Mouse (Mus musculus) lung, embryonic 15.5 days (tissue): ENCODE measurements around the gene Aig1. TPM values are rescaled to one million over a fixed set of nuclear protein-coding genes. Genes with fewer than 3 reads are reported as not detected.

Source experiments
- ATAC-seq: fragments of 200-750 bp; cut with Nextera tagmentation; 2 replicates; pipeline ENCODE4 v1.8.0; 2017; ENCODE audit warnings: moderate number of reproducible peaks, borderline replicate concordance; ENCODE audit not compliant: low FRiP score, low TSS enrichment; ENCODE audit errors: extremely low read depth
- H3K27ac ChIP-seq: fragments of 300-500 bp; sonication (generic); 2 replicates; pipeline ENCODE4 v1.5.1; 2015; ENCODE audit warnings: moderate library complexity, mild to moderate bottlenecking, inconsistent platforms
- H3K27me3 ChIP-seq: fragments of 300-500 bp; sonication (generic); 2 replicates; pipeline ENCODE4 v1.6.1; 2015; ENCODE audit warnings: inconsistent platforms
- H3K36me3 ChIP-seq: fragments of 300-500 bp; sonication (generic); 2 replicates; pipeline ENCODE4 v1.6.1; 2015; ENCODE audit warnings: inconsistent platforms
- H3K4me1 ChIP-seq: fragments of 300-500 bp; sonication (generic); 2 replicates; pipeline ENCODE4 v1.6.1; 2015; ENCODE audit warnings: inconsistent platforms
- H3K4me2 ChIP-seq: fragments of 300-500 bp; sonication (generic); 2 replicates; pipeline ENCODE4 v1.6.1; 2015; ENCODE audit warnings: inconsistent platforms, mild to moderate bottlenecking, moderate library complexity
- H3K4me3 ChIP-seq: fragments of 300-500 bp; sonication (generic); 2 replicates; pipeline ENCODE4 v1.5.1; 2015; ENCODE audit warnings: mild to moderate bottlenecking, inconsistent platforms
- H3K9ac ChIP-seq: fragments of 300-500 bp; sonication (generic); 2 replicates; pipeline ENCODE4 v1.6.1; 2015; ENCODE audit warnings: inconsistent platforms
- H3K9me3 ChIP-seq: fragments of 300-500 bp; sonication (generic); 2 replicates; pipeline ENCODE4 v1.6.1; 2016; ENCODE audit warnings: inconsistent platforms
- WGBS: fragments of 180-500 bp; shearing (Covaris S2); methylation state at CpG from one replicate; pipeline ENCODE4 v1.1.7; 2015; 5-methylcytosine and 5-hydroxymethylcytosine counted together
- polyA plus RNA-seq: library from polyadenylated mRNA; unstranded; fragments of >200 nt; fragmentation: Nextera tagmentation; extraction: Ambion mirVana; gene quantifications from 2 replicates; pipeline ENCODE4 v1.2.1, GENCODE M21; 2015

The Aig1 gene
- polyA plus RNA-seq, 1 experiment from 2014 or later, result 47.9 TPM

DNA sequence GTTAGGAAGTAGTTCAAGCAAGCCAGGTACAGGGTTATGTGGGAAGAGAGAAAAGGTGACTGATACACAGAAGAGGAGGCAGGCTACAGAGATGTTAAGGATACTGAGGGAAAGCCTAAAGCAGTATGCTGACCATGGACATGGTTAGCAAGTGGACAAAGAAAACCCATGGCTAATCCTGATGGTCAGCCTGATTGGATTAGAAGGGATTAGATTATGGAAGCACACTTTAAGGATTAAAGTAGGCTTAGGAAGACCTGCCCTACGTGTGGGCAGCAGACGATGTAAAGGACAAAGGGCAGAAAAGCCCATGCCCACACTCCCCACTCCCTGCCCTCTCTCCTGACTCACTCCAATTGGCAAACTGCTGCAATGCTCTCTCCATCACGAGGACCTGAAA lies 25.0 kb downstream of the Aig1 start:
- Histone ChIP-seq H3K27ac (no peak overlapping the region), H3K4me1 (0 out of 2 replicates have a peak, but pooled peaks cover 9% of the 10 kb centered on the region), H3K4me3 (no peak overlapping the region), H3K27me3 (no peaks in the 10 kb centered on the region), H3K9me3 (no peaks in the 10 kb centered on the region), H3K9ac (no peak overlapping the region), H3K36me3 (no peaks in the 10 kb centered on the region), H3K4me2 (no peak overlapping the region)
- no peak for ATAC-seq
- 75% methylated on average over 3 of the region's 3 CpGs for WGBS

DNA sequence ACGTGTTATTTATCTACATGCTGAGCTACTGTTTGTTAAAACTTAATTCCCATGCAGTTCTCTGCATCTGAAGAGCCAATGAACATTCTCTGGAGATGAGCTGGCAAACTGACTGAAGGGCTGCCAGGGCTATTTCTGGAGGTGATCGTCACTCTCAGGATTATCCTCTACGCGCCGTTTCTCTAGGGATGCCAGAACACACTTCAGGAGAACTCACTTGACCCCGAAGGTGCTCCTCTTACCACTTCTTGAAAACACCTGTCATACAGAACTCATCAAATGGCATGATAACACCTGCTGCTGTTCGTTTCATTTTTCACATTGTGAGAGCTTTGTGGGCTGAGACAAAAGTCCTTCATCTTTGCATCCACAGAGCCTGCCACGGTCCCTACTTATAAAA lies 25.9 kb downstream of the Aig1 start:
- WGBS, result 56% methylated on average over 8 of the region's 8 CpGs
- Histone ChIP-seq H3K36me3 (no peaks in the 10 kb centered on the region), H3K4me1 (0 out of 2 replicates have a peak, but pooled peaks cover 6% of the 10 kb centered on the region), H3K9me3 (no peaks in the 10 kb centered on the region), H3K4me3 (no peak overlapping the region), H3K9ac (no peak overlapping the region), H3K27me3 (no peaks in the 10 kb centered on the region), H3K27ac (no peak overlapping the region), H3K4me2 (no peak overlapping the region)
- no peak for ATAC-seq

DNA sequence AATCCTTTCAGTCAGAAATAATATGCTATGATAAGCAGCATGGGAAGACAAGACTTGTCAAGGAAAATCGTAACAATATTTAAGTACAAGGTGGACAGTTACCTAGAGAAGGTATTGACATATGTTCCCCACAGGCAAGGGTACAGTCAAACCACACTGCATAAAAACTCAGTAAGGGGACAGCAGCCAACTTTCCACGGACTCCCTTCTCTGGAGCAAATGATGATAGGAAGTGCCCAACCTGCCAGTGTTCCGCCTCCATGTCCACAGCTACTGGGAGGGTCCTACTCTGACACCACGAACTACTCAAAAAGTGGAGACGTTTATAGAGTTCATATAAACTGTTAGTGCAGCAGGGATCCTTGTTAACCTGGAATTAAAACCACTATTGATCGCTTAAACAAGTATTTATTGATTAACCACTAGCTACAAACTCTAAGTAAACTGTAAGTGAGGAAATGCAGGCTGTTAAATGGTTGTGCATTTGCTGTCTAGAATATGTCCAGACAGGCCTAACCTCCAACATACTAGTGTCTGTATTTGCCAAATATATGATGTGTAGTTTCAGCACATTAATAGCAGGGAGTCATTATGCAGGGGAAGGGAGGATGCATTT lies 30.2 kb downstream of the Aig1 start:
- Histone ChIP-seq H3K27ac (no peak overlapping the region), H3K9ac (no peak overlapping the region), H3K4me1 (no peaks in the 10 kb centered on the region), H3K9me3 (no peaks in the 10 kb centered on the region), H3K4me2 (no peak overlapping the region), H3K36me3 (no peaks in the 10 kb centered on the region), H3K4me3 (no peak overlapping the region), H3K27me3 (no peaks in the 10 kb centered on the region)
- ATAC-seq, result no peak
- 74% methylated on average over 6 of the region's 6 CpGs for WGBS

DNA sequence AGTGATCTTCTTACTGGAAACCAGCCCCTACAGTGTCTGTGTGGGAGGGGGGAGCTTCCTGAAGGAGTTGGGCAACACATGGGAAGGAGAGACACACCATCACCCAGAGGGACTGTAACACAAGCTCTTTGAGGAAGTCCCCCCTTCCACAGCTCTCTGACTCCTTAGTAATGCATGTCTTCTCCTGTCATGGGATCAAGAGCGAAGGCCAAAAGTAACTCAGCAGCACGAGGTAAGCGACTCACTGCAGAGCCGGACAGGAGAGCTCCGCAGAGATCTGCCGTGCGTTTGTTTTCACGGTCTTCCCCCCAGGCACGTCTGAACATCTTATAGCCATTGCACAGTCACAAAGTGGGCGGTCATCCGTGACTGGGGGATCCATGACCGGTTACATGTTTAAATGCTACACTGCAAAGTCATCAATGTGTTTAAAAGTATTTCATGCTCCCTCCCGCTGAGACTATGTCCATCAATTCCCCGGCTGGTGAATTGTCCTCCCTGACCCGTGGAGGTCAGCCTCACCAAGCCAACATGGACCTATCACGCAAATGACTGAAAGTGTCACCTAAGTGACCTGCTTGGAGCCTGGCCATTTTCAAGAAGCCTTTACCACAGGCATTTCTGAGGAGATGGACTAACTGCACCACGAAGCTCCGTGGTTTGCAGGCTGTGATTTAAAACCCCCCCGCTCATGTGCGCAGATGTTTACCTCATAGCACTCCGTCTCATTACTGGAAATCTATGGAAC lies 30.9 kb downstream of the Aig1 start:
- Histone ChIP-seq H3K36me3 (no peaks in the 10 kb centered on the region), H3K27ac (no peak overlapping the region), H3K4me2 (no peak overlapping the region), H3K4me1 (no peaks in the 10 kb centered on the region), H3K27me3 (no peaks in the 10 kb centered on the region), H3K9me3 (no peaks in the 10 kb centered on the region), H3K9ac (no peak overlapping the region), H3K4me3 (no peak overlapping the region)
- no peak for ATAC-seq
- WGBS, result 86% methylated on average over 21 of the region's 21 CpGs

DNA sequence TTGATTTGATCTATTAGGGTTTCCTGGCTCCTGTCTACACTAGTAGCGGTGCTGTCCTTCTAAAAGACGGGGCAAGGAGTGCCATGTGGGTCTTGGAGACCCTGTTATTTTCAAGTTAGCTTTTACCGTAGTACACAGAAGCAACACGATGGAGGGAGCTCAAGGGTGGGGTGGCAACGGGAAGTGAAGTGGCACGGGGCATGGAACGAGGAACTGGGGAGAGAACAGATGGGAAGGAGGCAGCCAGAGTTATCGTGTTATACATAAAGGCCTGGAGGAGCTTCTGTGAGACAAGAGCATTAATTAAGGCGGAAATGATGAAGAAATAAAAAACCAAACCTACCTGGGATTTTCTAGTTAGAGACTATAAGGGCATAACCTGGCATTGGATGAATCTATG lies 31.8 kb downstream of the Aig1 start:
- Histone ChIP-seq H3K27ac (no peak overlapping the region), H3K36me3 (no peaks in the 10 kb centered on the region), H3K4me3 (no peak overlapping the region), H3K4me1 (no peaks in the 10 kb centered on the region), H3K9ac (no peak overlapping the region), H3K4me2 (no peak overlapping the region), H3K27me3 (no peaks in the 10 kb centered on the region), H3K9me3 (no peaks in the 10 kb centered on the region)
- WGBS, result 83% methylated on average over 9 of the region's 9 CpGs
- ATAC-seq, result no peak

DNA sequence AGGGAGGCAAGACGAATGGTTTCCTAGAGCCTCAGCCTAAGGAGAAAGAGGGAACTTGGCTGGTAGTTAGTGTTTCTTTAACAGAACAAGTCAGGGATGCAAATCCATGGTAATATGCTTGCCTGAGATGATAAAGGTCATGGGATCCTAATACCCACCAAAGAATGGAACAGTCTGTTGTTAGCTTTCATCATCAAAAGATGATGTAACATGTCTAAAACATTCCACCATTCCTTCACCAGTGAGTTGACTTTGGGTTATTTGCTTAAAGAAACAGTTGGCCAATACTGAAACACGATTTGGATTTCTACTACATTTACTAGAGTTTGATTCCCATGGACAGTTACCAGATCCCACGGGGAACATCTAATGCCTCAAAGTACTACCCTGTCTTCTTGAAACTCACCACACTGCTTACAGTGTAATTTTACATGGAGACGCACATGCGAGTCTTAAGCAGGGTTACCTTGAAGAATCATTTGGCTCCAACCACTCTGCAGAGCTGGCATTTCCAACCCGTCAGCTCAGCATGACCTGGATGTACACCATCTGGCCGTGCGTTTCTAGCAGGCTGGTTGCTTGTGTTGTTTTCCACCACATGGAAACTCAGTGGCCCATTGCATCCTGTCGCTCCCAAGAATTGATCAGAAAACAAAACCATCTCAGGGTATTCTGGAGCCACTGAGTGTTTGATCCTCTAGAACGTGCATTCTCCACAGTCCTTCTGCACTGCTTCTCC lies 32.9 kb downstream of the Aig1 start:
- no peak overlapping the region for H3K4me2 ChIP-seq
- H3K4me3 ChIP-seq, result no peak overlapping the region
- H3K4me1 ChIP-seq, result no peaks in the 10 kb centered on the region
- WGBS, result 85% methylated on average over 10 of the region's 10 CpGs
- no peak overlapping the region for H3K27ac ChIP-seq
- H3K36me3 ChIP-seq, result no peaks in the 10 kb centered on the region
- no peaks in the 10 kb centered on the region for H3K27me3 ChIP-seq
- H3K9ac ChIP-seq, result no peak overlapping the region
- H3K9me3 ChIP-seq, result no peaks in the 10 kb centered on the region
- ATAC-seq, result no peak

DNA sequence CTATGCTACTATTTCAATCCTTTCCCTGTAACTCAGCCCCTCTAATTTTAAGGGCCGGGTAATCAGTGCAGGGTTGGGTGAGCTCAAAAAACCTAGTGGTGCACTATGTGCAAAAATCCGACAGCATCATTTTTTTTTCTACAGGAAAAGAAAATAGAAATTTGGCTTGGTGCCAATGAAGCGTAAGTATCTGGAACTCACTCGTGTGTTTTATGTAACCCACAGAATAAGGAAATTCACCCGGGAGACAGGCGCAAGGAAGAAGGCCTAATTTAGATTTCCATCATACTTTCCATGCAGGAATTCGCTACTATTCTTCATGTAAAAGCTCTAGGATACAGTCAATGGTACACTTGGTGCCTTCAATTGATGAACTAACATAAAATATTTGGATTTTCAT lies 34.7 kb downstream of the Aig1 start:
- ATAC-seq, result no peak
- 48% methylated on average over 7 of the region's 7 CpGs for WGBS
- no peaks in the 10 kb centered on the region for H3K4me1 ChIP-seq

DNA sequence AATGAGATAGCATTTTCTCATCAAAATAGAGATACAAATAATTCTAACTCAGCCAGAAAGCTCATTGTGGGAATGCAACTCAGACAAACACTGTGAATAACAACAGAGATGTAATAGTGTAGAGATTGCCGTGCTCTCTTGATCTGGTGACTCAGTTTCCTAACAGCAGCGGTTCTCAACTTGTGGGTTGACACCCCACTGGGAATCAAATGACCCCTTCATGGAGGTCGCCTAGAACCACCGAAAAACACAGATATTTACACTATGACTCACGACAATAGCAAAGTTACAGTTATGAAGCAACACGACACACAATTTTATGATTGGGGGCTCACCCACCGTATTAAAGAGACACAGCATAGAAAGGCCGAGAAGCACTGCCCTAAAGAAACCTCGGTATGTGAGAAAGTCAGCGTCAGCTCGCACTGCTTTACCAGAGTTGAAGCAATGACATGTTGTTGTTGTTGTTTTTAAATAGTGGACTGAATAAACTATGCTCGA lies 35.7 kb downstream of the Aig1 start:
- H3K9ac ChIP-seq, result no peak overlapping the region
- WGBS, result 85% methylated on average over 12 of the region's 12 CpGs
- no peak overlapping the region for H3K4me3 ChIP-seq
- H3K27ac ChIP-seq, result no peak overlapping the region
- no peaks in the 10 kb centered on the region for H3K36me3 ChIP-seq
- no peak overlapping the region for H3K4me2 ChIP-seq
- H3K27me3 ChIP-seq, result no peaks in the 10 kb centered on the region
- no peak for ATAC-seq
- H3K4me1 ChIP-seq, result no peaks in the 10 kb centered on the region
- no peaks in the 10 kb centered on the region for H3K9me3 ChIP-seq

More for the DNA sequence above, 34.7 kb downstream of the Aig1 start:
- Histone ChIP-seq H3K4me3 (no peak overlapping the region), H3K4me2 (no peak overlapping the region), H3K9me3 (no peaks in the 10 kb centered on the region), H3K27me3 (no peaks in the 10 kb centered on the region), H3K36me3 (no peaks in the 10 kb centered on the region), H3K27ac (no peak overlapping the region), H3K9ac (no peak overlapping the region)

DNA sequence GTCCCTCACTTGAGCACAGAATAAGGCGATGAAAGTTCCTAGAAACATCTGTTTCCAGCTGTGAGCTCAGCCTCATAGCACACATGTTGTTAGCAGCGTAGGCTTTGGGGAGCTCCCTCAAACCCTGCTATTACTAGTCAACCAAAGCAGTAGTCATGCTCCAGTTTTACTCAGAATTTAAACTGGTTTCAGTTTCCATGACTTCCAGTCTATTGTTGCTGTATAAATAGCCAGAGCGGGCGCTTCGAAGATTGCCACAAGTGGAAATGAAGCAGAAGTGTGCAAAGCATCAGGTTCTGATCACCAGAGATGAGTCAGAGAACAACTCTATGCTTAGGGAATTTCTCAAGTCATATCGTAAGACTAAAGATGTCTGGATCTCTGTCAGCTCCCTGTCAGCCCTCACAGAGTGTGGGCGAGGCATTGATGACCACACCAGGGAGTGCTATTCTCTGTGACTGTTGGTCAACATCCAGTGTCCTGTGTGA lies 36.2 kb downstream of the Aig1 start:
- WGBS, result 83% methylated on average over 7 of the region's 7 CpGs
- no peak for ATAC-seq
- Histone ChIP-seq H3K4me2 (no peak overlapping the region), H3K4me1 (no peaks in the 10 kb centered on the region), H3K36me3 (no peaks in the 10 kb centered on the region), H3K27ac (no peak overlapping the region), H3K4me3 (no peak overlapping the region), H3K9me3 (no peaks in the 10 kb centered on the region), H3K27me3 (no peaks in the 10 kb centered on the region), H3K9ac (no peak overlapping the region)

DNA sequence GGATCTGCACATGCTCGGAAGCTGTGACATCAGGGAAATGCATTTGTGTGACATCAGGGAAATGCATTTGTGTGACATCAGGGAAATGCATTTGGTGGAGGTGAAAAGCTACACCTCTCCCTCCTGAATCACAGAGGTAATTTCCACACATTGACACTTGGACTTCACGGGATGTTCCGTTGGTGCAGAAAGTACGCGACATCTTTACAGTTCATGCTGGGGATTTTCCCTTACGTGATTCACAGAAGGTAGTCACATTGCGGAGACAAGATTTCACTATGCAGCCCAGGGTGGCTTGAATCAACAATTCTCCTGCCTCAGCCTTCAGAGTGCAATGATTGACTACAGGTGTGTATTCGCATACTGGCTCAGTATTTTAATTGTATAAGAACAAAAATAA lies 41.6 kb downstream of the Aig1 start:
- H3K9me3 ChIP-seq, result no peaks in the 10 kb centered on the region
- no peaks in the 10 kb centered on the region for H3K36me3 ChIP-seq
- H3K4me2 ChIP-seq, result no peak overlapping the region
- no peaks in the 10 kb centered on the region for H3K4me1 ChIP-seq
- WGBS, result 94% methylated on average over 8 of the region's 8 CpGs
- no peaks in the 10 kb centered on the region for H3K27me3 ChIP-seq
- H3K27ac ChIP-seq, result no peak overlapping the region
- H3K4me3 ChIP-seq, result no peak overlapping the region
- no peak overlapping the region for H3K9ac ChIP-seq
- ATAC-seq, result no peak

DNA sequence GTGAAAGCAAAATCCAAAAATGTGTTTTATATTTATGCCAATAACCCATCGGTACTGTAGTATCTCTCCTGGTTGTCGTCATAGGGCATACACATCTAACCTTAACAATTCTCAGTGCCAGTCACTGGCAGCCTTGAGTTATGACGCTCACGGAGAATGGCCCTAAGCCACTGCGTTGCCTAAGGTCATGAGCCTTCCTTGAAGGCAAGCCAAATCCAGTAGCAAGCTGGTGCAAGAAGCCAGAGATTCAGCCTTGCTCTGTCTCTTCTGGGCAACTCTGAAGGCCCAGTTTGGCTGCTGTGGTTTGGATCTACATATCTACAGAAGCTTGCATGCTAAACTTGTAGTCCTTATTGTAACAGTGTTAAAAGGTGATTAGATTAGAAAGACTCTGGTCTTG lies 55.2 kb downstream of the Aig1 start:
- Histone ChIP-seq H3K27ac (no peak overlapping the region), H3K27me3 (no peaks in the 10 kb centered on the region), H3K4me3 (no peak overlapping the region), H3K36me3 (no peaks in the 10 kb centered on the region), H3K9me3 (no peaks in the 10 kb centered on the region), H3K9ac (no peak overlapping the region), H3K4me1 (no peaks in the 10 kb centered on the region), H3K4me2 (no peak overlapping the region)
- ATAC-seq, result no peak
- WGBS, result 91% methylated on average over 5 of the region's 5 CpGs

DNA sequence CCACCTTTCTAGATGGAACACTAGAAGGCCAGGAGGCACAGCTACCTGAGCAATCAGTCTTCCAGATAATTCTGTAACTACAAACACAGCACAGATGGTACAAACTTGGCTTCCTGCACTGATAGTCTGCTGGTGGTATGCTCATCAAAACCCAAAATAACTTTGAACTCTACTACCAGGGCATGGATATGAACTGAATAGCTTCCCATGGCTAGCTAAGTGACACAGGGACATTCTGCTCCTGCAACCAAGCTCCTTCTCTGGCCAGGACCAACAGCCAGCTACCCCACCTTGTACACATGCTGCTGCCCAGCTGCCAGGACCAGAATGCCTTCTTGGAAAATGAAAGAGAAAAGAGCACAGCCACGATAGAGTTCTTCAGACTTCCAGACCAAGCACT lies 60.5 kb downstream of the Aig1 start:
- no peaks in the 10 kb centered on the region for H3K36me3 ChIP-seq
- H3K27ac ChIP-seq, result no peak overlapping the region
- no peaks in the 10 kb centered on the region for H3K27me3 ChIP-seq
- H3K9ac ChIP-seq, result no peak overlapping the region
- H3K4me2 ChIP-seq, result no peak overlapping the region
- WGBS, result 59% methylated on average over 1 of the region's 1 CpGs
- no peak for ATAC-seq
- H3K4me3 ChIP-seq, result no peak overlapping the region
- no peaks in the 10 kb centered on the region for H3K4me1 ChIP-seq
- H3K9me3 ChIP-seq, result no peaks in the 10 kb centered on the region
